Mouse (Mus musculus): ENCODE measurements around the gene Trpm3.
A peak's percentile ranks its signal among the peaks of the same experiment; 100 is the strongest.

Gene Trpm3

GRCm38 (mm10) chr19:22925284-22925683, 786.4 kb downstream of the Trpm3 start:
- DNase-seq (ENCODE audit: low spot score): no peak

GRCm38 (mm10) chr19:22926753-22927152, 787.9 kb downstream of the Trpm3 start:
- no peak for DNase-seq (ENCODE audit: low spot score)

- no peak for DNase-seq (ENCODE audit: low spot score)
These were observed 789.5 kb downstream of the Trpm3 start for GRCm38 (mm10) chr19:22928366-22928765.

GRCm38 (mm10) chr19:22929768-22930167, 790.9 kb downstream of the Trpm3 start:
- DNase-seq (ENCODE audit: low spot score): no peak

DNA sequence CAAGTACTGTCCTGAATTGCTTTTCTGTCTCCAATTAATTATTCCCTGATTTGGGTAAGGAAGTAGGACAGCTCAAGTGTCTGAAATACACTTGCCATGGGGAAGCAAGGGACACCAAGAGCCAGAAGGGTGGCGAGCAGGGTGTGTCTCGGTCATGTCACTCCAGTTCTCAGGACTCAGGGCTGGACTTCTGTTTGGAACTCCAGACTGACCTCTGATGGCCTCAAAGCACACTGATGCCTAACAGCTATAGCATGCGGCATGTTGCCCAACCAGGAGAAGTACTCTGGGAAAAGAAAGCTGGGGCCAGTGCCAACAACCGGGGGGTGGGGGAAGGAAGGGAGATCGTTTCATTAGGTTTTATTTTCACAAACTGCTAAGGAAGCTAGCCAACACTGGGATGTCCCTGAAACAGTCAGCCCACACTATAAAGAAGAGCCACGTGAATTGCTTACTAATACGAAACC, 791.6 kb downstream of the Trpm3 start:
- no peak for DNase-seq (ENCODE audit: low spot score)

DNA sequence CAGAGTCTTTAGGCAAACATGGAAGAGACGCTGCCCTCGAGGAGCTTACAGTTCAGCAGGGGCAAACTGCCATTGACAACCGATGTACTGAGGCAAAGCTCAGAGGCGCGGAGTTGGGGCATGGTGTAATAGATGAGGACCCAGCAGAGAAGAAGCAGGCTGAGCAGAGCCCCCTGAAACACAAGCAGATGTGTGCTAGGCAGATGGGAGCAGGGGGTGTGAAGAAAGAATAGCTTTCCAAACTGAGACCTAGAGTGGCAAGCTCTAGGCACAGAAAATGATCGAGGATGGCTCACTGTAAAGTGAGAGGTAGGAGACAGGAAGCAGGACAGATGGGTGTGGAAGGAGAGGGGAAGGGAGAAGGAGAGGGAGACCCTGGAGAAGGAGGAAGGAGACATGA, 792.2 kb downstream of the Trpm3 start:
- no peak for DNase-seq (ENCODE audit: low spot score)

DNA sequence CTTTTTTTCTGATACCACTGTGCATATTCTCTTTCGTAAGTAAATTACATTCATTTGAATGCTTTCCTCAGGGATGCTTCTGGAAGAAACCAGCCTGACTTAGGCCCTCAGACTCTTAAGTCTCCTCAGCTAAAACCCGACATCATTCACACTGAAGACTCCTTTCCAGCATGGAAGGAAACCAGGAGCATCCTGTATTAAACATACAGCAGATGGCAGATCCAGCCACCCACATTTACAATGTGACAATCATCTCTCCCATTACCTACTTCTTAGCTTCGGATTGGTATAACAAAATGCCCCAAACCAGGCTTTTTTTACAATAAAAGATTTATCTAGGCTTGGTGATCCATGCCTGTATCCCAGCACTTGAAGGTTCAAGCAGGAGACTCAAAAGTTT, 796.2 kb downstream of the Trpm3 start:
- DNase-seq (ENCODE audit: low spot score): no peak

DNA sequence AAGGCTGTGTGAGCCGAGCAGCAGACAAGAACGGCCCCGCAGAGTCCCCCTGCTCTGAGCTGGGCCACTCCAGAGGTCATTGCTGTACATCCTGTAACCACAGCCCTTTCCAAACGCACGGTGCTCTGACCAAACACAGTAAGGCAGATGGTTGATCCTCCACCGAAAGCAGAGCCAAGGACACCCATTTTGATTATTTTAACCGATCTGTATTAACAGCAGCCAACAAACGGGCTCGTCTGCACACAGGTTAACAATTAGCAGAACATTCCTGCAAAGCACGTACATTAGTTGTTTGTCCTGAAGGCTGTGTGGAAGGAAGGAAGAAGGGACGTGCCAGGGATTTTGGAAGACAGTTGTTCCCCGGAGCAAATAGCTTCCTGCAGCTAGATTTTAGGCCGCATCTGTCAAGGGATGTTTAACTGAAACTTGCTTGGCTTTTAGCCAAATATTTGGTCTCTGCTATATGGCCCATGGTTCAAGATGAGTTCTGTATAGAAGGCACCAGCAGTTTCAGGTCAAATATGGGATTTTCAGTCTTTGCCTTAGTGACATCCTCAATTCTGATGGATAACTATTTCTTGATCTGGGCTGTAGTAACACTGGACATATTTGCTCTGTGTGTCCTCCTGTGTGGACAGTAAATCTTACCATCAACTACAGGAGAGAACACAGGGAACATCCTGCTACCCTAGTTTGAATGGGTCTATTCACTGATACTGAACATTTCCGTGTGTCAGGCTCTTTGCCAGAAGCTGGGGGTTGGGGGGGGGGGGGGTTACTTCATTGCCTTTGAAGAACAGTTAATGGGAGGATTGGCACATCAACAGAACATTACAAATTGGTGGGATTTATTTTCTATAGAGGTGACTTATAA, 800.2 kb downstream of the Trpm3 start:
- no peak for DNase-seq (ENCODE audit: low spot score)

DNA sequence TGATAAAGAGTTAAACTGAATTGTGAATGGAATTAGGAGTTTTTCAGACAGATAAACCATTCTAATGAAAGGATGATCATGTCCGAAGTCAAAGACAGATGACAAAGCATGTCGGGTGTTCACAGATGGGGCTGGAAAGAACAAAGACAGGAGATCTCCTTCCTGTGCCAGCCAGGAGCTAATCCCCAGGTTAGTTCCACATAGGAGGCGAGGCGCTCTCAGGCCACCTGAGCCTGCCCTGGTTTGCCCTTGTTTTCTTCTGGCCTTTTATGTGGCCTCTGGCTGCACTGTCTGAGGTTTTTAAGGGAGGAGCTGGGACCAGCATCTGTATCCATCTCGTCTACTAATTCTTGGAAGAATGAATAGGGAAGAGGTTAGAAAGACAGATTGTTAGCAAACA, 801.0 kb downstream of the Trpm3 start:
- no peak for DNase-seq (ENCODE audit: low spot score)

GRCm38 (mm10) chr19:22940487-22940886, 801.6 kb downstream of the Trpm3 start:
- DNase-seq (ENCODE audit: low spot score): peak; percentile 35

GRCm38 (mm10) chr19:22940956-22941355, 802.1 kb downstream of the Trpm3 start:
- no peak for DNase-seq (ENCODE audit: low spot score)

GRCm38 (mm10) chr19:22952480-22952879, 813.6 kb downstream of the Trpm3 start:
- DNase-seq (ENCODE audit: low spot score): no peak

- no peak for DNase-seq (ENCODE audit: low spot score)
These were observed 814.3 kb downstream of the Trpm3 start for GRCm38 (mm10) chr19:22953191-22953590.

- no peak for DNase-seq (ENCODE audit: low spot score)
These were observed 819.6 kb downstream of the Trpm3 start for GRCm38 (mm10) chr19:22958414-22958813.

DNA sequence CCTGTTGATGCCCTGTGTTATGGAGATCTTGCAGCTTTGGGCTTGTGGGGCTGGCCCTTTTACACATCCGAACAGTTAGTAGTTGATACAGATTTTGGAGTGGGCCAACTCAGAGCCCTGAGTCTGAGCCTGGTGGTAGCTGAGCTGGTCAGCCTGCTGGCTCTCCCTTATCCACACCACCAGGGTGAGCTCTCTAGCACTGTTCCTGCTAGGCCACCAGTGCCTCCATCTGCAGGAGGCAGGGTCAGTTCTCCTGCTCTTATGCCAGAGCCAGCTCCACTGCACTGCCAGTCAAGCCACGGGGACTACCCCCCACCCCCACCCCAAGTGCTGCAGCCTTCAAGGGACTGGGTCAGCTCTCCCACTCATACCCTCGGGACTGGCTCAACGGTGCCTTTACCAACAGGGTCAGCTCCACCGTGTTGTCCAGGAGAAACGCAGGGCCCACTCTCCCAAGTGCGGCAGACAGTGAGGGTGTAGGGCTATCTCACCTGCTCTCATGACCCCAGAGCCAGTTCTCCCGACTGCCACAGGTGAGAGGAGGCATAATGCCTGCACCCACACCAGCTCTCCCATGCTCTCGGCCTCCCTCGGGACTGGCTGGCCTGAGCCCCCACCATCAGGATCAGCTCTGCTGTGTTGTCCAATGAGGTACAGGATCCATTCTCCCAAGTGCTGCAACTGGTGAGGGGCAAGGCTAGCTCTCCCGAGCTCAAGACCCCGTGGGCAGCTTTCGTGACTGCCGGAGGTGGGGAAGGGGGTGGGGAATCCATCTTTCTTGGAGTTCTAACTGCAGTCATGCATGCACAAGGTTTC, 821.8 kb downstream of the Trpm3 start:
- DNase-seq (ENCODE audit: low spot score): no peak

DNA sequence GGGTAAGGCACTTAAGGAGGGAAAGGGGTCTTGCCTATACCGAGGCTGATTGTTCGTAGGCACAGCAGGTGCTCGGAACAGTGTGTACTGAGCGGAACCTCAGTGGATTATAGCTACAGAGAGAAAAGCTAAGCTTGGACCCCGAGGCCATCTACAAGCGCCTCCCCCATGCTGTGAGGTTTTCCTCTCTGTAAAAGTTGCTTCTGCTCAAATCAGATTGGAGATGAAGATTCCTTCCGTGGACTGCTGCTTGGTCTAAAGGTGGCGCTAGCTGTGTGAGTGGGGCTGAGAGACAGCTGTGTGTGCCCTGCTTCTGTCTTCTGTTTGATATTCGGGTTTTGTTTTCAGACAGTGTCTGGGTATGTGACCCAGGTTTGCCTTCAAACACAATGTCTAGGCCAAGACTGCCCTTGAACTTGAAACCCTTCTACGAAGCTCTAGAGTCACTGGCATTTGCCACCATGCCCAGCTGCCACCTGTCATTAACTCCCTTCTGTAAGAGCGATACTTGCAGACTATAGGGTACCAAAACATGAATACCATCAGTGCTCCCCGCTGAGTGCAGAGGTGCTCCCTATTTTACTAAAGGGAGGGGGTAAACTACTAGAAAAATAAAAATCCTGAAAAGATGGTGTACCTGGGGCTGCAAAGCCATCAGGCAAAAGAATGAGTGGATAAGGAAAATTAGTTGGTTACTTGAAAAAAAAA, 823.3 kb downstream of the Trpm3 start:
- DNase-seq (ENCODE audit: low spot score): no peak

- no peak for DNase-seq (ENCODE audit: low spot score)
These were observed 823.9 kb downstream of the Trpm3 start for GRCm38 (mm10) chr19:22962731-22963130.

DNA sequence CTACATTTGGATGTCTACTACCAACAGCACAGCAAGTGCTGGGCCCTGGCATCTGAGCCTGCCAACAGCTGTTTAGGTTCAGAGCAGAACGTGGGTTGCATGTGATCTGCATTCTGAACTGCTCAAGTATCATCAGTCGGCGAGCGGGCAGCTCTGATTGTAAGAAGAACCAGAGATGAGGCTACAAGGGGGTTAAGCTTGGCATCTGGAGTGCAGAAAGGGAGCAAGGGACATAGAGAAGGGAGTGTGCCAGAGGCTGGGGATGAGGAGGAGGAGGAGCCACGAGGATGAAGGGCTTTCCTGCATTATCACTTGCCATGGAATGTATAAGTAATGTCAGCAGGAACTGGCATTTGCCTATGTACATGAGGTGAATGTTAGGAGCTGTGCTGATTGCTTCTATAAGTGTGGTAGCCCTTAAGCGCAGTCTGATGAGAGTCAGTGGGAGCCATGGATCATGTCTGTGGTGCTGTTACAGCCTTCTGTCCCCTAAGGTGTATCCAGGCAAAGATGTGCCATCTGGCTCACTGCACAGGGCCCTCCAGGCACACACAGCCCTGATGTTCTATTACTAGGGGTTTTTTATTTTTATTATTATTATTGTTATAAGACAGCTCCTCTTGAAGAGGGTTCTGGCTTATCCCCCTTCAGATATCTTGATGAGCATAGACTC, 825.0 kb downstream of the Trpm3 start:
- DNase-seq (ENCODE audit: low spot score): no peak

GRCm38 (mm10) chr19:22965470-22965869, 826.6 kb downstream of the Trpm3 start:
- no peak for DNase-seq (ENCODE audit: low spot score)

GRCm38 (mm10) chr19:22973294-22973693, 834.4 kb downstream of the Trpm3 start:
- DNase-seq (ENCODE audit: low spot score): no peak

- DNase-seq (ENCODE audit: low spot score): no peak
These were observed 834.9 kb downstream of the Trpm3 start for GRCm38 (mm10) chr19:22973727-22974126.

DNA sequence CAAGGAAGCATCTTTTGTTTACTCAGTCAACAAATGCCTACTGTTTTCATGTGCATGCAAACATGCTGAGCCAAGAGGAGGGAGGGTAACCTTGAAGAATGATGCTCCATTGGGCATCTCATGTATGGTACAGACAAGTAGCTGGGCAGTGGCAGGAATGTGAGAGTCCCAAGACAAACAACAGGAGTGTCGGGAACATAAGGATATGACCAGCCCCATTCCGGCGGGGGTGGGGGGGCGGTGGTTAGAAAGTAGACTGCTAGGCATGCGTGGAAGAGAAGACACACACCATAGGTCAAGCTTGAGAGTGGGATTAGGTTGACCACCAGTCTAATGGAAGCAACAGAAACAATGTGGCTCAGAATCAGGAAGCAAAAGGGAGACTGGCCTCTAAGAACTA, 837.0 kb downstream of the Trpm3 start:
- DNase-seq (ENCODE audit: low spot score): no peak
